Mouse (Mus musculus): Measurements from ENCODE around the gene Islr.
A peak's percentile ranks its signal among the peaks of the same experiment; 100 is the strongest.

Islr gene

GRCm38 (mm10) chr9:58150733-58151361, 53.3 kb downstream of the Islr start:
- DNase-seq, result no peak

- DNase-seq, result no peak
These were observed 55.3 kb downstream of the Islr start for GRCm38 (mm10) chr9:58148806-58149205.

DNA sequence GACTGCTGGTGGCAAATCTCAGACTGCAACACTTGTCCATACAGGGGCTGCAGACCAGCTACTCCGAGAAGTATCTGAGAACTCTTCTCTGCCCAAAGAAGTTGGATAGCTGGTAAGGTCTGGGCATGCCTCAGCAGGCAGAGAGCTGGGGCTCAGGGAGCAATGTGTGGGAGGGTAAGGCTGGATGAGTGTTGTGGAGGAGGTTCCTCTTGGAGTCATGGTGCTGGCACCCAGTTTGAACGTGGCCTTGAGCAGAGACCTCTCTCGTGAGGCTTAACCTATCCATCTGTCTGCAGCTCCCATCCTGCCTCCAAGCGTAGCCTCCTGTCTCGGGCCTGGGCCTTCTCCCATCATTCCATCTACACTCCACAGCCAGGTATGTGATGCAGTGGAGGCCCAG, 58.7 kb downstream of the Islr start:
- DNase-seq, result no peak

DNA sequence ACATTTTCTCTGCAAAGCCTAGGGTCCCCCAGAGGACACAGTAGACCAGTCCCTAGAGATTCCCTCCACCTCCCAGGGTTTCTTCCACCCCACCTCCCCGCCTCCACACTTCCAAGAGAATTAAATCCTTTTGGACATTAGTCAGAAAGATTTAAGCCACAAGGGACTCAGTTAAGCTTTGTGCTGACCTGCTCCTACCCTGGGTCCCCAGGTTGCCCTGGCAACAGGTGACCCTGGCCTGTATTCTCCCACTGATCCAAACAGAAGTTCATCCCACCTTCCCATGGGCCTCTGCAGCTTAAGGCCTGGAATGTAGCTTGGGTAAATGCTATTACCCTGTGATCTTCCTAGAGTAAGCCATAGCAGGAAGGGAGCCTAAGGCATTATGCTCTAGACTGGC, 59.4 kb downstream of the Islr start:
- DNase-seq, result no peak

DNA sequence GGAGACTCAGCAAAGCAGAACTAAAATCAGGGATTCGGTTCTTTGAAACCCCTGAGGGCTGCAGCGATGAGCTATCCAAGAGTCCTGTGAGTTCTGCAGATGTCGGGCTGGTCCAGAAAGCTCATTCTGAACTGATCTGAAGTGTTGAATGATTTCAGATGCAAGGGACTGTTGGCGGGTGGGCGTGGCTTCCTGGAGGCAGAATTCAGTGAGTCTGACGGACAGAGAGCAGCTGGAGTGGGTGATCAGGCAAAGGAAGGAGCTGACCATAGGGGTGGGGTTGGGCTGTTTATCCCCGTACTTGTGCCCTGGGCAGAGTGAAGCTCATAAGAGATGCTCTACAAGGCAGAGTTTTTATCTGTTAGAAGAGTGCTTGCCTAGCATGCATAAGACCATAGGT, 60.7 kb downstream of the Islr start:
- DNase-seq, result no peak

GRCm38 (mm10) chr9:58139947-58140346, 64.2 kb downstream of the Islr start:
- DNase-seq, result no peak

DNA sequence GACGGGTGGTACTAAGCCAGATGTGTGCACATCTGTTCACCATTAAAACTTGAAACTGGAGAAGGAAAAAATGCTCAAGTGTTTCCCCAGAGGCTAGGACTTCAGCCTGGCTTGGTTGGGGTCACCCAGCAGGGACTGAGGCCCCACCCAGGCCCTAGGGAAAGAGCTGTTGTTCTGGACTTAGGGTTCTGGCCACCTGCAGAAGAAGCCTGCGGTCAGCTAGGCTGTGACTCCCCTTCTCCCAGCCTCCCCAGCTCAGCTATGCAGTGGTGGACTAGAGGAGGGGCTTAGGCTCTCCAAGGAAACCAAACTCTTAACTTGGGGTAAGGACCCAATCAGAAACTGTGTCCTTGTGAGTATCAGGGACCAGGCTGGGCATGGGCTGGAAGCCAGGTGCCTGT, 68.2 kb downstream of the Islr start:
- DNase-seq, result no peak

DNA sequence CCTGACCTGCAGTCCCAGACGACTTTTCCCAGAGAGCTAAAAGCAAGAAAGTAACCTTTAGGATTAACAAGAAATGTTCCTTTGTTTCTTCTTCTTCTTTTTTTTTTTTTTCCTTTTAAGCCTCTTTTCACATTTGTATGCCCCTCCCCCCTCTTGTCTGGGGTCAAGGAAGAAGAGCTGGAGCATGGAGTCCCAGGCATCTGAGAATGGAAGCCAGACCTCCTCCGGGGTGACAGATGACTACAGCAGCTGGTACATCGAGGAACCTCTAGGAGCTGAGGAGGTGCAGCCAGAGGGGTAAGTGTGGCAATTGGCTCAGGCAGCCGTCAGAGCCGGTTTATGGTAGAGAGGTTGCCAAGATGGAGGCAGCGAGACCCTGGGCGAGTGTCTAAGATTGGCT, 69.2 kb downstream of the Islr start:
- DNase-seq, result peak; percentile 23

DNA sequence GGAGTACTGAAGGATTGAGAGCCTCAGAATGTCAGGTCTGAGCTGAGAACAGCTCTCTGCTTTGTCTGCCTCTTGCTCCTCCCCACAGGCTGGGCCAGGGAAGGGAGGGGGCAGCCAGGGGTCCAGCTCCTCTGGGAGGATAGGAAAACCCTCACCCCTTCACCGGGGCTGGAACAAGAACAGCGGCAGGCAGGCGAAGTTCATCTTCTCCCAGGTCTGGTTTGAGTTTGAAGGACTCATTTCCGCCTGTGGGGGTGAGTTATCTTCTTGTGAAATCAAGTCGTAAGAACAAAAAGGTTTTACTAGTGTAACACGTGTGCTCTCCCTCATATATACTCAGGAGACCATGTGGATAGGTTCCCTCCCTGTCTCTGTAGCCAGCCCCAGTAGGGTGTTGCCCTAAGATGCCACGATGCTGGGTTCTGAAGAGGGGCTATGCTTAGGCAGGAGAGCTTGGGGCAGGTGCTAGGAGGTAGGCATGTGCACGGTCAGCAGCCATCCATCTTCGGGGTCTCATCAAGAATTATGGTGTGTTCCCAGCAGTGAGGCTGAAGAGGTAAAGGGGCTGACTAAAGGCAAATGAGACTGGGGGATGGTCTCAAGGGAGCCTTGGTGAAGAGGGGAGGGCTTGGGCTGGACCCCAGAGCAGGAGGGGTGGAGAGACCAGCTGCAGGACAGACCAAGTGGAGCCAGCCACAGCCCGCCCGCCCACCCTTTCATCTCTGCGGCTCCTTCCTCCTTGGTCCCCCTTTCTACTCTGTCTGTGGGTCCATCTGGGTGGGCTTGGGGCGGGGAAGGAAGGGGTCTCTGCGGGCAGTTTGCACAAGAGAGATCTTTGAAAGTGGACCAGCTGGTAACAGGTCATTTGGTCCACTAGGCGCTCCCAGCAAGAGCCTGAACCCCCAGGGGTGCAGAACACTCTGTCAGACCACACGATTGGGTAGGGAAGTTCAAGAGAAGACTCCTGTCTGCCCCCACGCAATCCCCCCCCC, 69.9 kb downstream of the Islr start:
- DNase-seq, result no peak

GRCm38 (mm10) chr9:58131735-58132134, 72.4 kb downstream of the Islr start:
- DNase-seq, result no peak

DNA sequence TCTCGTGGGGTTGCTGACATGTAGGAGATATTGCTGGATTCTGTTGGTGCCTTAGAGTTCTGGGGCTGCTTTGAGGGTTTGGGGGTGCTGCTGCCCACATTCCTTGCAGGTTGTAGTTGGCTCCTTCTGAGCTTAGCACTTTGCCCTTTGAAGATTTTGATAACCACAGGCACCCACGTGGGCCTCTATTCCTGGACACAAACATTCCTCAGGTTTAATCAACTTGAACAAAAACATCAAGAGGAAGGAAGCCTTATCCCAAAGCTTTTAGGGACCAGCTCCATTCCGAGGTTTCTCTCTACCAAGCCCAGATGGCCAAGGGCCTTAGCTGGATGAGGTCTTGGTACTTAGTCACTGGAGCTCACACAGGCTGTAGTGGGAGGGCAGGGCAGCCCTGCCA, 73.2 kb downstream of the Islr start:
- no peak for DNase-seq

- DNase-seq, result no peak
These were observed 74.6 kb downstream of the Islr start for GRCm38 (mm10) chr9:58129508-58129907.

- no peak for DNase-seq
These were observed 75.1 kb downstream of the Islr start for GRCm38 (mm10) chr9:58128926-58129413.

GRCm38 (mm10) chr9:58125811-58126210, 78.3 kb downstream of the Islr start:
- no peak for DNase-seq

DNA sequence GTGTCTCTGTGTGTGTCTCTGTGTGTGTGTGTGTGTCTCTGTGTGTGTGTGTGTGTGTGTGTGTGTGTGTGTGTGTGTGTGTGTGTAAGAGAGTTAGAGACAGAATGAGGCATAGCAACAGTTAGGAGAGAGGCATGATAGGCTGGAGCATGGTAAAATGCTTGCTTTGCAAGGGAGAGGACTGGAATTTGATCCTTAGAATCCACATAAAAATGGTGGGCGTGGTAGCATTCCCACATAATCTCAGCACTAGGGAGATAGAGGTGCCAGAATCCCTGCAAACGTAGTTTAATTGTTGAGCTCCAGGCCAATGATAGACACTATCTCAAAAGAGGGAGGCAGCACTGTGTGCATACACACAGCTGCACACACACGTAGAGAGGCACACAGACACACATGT, 79.0 kb downstream of the Islr start:
- no peak for DNase-seq

DNA sequence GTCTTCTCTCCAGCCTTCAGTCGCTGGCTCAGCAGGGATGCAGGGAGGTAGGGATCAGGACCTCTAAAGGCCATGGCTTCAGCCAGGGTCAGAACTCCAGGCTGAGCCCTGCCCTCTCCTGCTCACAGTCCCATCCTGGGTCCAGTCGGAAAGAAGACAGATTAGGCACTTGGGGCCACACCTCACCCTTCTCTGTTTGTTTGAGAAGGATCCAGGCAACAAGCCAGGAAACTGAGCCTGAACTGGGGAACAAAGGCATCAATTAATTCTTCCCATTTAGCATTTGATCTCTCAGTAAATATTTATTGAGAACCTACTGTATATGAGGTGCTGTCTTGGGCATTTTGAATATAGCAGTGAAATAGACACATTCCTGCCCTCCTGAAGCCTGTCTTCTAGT, 85.4 kb downstream of the Islr start, which contains the start of gene Ccdc33:
Gene Ccdc33 (minus strand): TSS at position 153 of the 400 bp plus-strand sequence.
- no peak for DNase-seq

DNA sequence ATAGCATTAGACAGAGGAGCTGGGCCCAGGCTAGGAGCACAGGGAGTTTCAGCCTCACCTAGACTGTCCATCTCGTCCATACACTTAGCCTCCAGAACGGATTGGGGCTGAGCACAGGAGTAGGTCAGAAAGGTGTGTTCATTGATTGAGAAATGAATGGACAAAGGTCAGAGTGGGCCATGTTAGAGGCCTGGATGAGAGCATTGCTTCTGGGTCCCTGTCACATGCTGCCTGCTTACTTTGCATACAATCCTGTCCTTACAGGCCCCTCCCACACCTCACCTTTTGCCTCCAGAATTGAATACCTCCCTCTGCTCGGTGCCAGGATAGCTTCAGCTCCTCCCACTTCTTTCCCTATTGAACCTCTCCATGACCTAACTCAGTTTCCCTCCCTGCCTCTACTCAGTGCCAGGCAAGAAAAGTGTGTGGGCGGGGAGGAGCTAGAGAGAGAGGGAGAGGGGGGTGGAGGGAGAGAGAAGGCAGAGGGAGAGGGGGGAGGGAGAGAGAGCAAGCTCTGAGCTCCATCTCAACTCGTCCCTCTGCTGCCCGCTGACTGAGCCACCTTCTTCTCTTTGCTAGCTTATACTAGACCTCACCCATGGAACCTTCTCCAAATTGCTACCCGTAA, 88.0 kb downstream of the Islr start:
- no peak for DNase-seq

DNA sequence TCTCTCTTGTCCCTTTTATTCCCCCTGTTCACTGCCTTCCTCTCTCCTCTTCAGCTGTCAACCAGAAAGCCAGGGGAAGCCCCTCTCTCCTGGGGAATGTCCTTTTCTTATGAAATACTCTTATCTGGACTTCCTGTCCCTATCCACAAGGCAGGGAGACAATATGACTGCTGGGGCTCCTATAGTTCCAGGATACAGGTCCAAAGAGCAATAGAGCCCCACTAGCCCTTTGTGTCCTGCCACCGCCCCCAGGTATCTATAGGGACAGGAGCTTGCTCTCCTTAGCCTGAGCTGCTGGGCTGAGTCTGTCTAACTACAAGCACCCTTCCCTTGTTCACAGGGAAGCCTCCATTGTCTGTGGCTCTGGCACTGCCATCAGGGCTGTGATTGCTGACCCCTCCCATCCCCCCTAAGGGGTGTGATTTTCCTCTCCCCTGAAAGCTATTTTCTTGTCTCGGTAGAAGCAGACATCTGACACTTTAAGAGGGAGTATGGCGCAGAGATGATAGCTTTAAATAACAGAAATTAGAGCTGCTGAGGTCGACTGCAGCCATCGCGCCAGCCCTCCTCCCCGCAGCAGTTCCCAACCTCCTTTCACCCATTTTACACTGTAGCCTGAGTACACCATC, 88.7 kb downstream of the Islr start:
- no peak for DNase-seq

- no peak for DNase-seq
These were observed 90.1 kb downstream of the Islr start for GRCm38 (mm10) chr9:58114019-58114418.

DNA sequence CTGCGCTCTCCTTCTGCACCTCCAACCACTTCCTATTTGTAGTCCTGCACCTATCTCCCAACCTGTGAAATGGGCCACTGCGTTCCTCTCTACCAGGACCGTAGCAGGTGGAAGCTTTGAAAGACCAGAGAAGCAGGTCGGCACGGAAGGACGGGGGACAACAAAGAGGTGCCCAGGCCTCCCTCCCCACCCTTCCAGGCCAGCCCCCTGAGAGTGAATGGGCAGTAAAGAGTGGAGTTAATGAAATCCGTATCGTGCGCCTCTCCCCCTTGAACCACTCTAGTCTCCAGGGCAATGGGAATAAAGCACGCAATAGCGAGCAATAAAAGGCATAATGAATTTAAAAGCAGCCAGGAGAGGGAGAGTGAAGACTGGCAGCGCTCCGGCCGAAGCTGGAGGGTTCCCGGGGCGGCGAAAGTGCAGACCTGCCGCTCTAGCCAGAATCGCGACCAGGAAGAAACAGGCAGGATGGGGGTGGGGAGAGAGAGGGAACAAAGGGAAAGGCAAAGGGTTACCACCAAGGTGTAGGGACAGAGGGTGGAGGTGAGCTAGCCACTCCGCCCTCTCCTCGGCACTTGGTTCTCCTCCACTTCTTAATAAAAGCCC, 90.7 kb downstream of the Islr start:
- DNase-seq, result no peak

DNA sequence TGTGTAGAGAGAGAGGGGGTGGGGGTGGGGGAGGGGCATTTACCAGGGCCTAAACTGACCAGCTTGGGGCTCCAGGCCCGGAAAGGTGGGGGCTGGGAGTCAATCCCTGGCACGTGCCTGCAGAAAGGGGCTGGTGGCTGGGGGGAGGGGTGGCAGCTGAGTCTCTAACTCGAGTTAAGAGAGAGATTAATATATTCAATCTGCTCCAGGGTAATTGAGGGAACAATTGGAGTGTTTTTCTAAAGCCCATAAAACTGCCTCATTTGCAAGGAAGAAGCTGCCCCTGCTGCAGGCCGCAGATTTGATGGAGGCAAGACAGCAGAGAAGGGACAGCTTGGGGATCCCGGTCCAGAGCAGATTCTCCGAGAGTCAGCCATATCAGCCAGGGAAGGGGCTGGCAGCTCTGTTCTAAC, 91.2 kb downstream of the Islr start:
- DNase-seq, result no peak

DNA sequence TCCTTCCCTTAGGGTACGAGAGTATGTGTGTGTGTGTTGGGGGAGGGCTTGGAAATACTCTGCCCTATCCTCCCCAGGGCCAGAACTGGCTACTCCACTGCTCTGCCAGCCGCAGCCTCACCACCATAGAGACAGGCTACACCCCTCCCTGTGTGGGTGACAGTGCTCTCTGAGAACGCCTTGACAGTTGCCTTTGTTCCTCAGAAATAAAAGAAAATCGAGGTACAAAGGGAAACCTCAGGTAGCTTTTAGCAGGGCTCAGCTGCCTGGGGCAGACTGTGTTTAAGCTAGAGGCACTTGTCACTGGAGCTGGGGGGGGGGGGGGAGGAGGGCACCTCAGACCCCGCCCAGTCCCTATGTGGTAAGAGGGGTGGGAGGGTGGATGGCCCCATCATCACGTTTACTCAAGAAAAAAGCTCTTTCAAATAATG, 91.8 kb downstream of the Islr start:
- DNase-seq, result no peak

DNA sequence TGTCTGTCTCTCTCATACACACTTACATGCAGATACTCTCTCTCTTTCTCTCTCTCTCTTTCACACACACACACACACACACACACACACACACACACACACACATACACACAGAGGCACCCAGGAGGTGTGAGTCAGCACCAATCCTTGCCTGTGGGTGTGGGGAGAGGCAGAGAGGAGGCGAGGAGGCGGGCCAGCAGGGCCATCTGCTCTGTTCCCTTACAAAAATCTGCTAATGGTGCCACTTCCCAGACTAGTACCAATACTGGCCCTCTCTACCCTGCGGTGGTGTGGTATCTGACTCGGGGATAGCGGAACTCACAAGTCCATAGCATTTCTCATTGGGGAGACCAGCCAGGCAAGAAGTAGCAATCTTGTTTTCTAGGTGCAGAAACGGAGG, 92.7 kb downstream of the Islr start:
- peak; percentile 80 for DNase-seq
